Mouse (Mus musculus): ENCODE measurements around the gene Adamts20. TPM values are rescaled to one million over a fixed set of nuclear protein-coding genes. Genes with fewer than 3 reads are reported as not detected.

The Adamts20 gene
- polyA plus RNA-seq, 1 experiment from 2014 or later: 0.64 TPM

DNA sequence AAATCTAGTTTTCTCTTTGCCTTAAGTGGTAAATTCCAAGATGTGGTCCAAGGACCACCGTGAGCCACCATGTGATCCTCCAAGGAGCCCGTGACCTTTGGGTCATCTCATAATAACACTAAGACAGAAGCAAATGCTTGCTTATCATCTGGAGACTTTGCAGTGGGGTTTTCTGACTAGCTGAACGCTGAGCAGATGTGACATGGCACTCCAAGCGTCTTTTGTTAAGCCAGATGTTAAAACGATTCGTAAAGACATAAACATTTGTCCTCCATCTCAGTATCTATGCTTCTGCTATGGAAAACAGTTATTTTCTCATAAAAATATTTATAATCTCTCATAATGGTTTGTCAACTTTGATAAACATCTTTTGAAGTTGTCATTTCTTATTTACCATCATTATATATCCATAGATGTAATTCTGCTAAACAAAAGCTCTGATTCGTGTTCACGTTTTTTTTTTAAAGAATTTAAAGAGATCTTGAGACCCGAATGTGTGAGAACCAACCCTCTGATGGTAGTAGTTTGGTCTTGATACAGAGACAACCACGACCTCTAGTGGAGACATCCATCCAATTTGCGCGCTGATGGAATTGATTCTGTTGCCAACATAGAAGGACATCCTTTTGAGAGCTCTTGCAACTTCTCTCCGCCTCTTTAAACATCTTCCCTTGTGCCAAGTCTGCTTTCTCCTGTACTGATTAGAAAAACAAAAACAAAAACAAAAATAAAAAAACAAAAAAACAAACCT is 212.1 kb downstream of the Adamts20 start:
- H3K9ac ChIP-seq (ENCODE audit: low read length): no peak overlapping the region
- no peaks in the 10 kb centered on the region; the same call in 1 of the 2 replicates for H3K4me1 ChIP-seq (replicated peaks; ENCODE audit: control insufficient read depth, insufficient read depth)
- DNase-seq (ENCODE audit: low spot score) (no peak), ATAC-seq (ENCODE audit: low FRiP score, low TSS enrichment) (no peak)
- 47% methylated on average over 13 of the region's 13 CpGs for WGBS
- no peak overlapping the region for H3K27ac ChIP-seq (replicated peaks)
- no peaks in the 10 kb centered on the region for H3K36me3 ChIP-seq (ENCODE audit: control insufficient read depth, insufficient read depth, low read length)
- no peak overlapping the region for H3K4me3 ChIP-seq (ENCODE audit: low read depth, low read length)
- no peaks in the 10 kb centered on the region for H3K9me3 ChIP-seq (ENCODE audit: control insufficient read depth, low read length)
- no peak overlapping the region for H3K4me2 ChIP-seq (replicated peaks; ENCODE audit: low read depth)
- TF ChIP-seq CTCF (IDR thresholded peaks at IDR 0.05; ENCODE audit: low read depth) (peak; percentile 68), EP300 (optimal IDR thresholded peaks at IDR 0.05) (no peak)
- H3K27me3 ChIP-seq (ENCODE audit: control insufficient read depth, insufficient read depth, low read length): no peaks in the 10 kb centered on the region

DNA sequence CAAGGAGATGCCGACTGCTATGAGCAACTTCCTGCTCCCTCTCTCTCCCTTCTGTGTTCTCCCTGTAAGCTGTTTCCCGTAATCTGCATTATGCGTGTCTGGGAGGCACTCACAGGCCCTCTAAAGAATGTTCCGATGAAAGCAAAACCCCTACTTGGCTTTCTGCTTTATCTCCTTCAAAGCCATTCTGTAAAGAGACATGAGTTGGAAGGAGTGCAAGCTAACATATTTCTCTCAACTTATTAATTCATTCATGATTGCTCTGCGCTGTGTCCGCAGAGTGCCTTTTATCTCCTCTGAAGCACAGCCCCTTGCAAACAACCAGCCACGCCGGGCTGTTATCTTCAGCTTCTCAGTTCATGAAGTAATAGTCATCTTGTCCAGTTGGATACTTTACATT is 215.5 kb downstream of the Adamts20 start:
- Histone ChIP-seq H3K36me3 (ENCODE audit: control insufficient read depth, insufficient read depth, low read length) (no peaks in the 10 kb centered on the region), H3K4me2 (replicated peaks; ENCODE audit: low read depth) (0 out of 2 replicates have a peak overlapping the region, but pooled peaks have one; percentile 1), H3K27ac (replicated peaks) (peak overlapping the region; percentile 61), H3K9me3 (ENCODE audit: control insufficient read depth, low read length) (no peaks in the 10 kb centered on the region), H3K9ac (ENCODE audit: low read length) (no peak overlapping the region), H3K4me3 (ENCODE audit: low read depth, low read length) (no peak overlapping the region), H3K4me1 (replicated peaks; ENCODE audit: control insufficient read depth, insufficient read depth) (no peaks in the 10 kb centered on the region; the same call in 1 of the 2 replicates), H3K27me3 (ENCODE audit: control insufficient read depth, insufficient read depth, low read length) (no peaks in the 10 kb centered on the region)
- WGBS: 19% methylated on average over 8 of the region's 8 CpGs
- TF ChIP-seq EP300 (optimal IDR thresholded peaks at IDR 0.05) (no peak), CTCF (IDR thresholded peaks at IDR 0.05; ENCODE audit: low read depth) (no peak)
- ATAC-seq (ENCODE audit: low FRiP score, low TSS enrichment): peak; percentile 56; the same call in 1 of the 2 replicates
- no peak for DNase-seq (ENCODE audit: low spot score)

DNA sequence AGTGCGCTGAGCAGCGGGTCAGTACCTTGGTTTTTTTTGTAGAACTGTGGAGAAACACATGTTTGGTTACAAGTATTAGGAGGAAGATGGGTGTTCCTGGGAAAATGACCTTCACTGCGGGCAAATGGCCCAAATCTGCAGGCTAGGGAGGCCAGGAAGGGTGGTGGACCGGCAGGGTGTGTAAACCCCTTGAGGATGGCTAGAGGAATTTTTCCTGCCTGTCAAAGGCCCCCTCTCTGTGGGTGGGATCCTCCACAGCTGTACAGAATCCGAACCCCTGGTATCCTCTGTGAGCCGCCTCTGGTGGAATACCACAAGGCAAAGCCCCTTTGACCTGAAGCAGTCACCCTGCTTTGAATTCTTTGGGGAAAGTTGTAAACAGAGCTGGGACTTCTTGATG is 216.8 kb downstream of the Adamts20 start:
- Histone ChIP-seq H3K27ac (replicated peaks) (no peak overlapping the region), H3K4me2 (replicated peaks; ENCODE audit: low read depth) (no peak overlapping the region), H3K36me3 (ENCODE audit: control insufficient read depth, insufficient read depth, low read length) (no peaks in the 10 kb centered on the region), H3K27me3 (ENCODE audit: control insufficient read depth, insufficient read depth, low read length) (no peaks in the 10 kb centered on the region), H3K4me3 (ENCODE audit: low read depth, low read length) (no peak overlapping the region), H3K9me3 (ENCODE audit: control insufficient read depth, low read length) (no peaks in the 10 kb centered on the region), H3K9ac (ENCODE audit: low read length) (no peak overlapping the region), H3K4me1 (replicated peaks; ENCODE audit: control insufficient read depth, insufficient read depth) (no peaks in the 10 kb centered on the region; the same call in 1 of the 2 replicates)
- DNase-seq (ENCODE audit: low spot score) (no peak), ATAC-seq (ENCODE audit: low FRiP score, low TSS enrichment) (no peak)
- 49% methylated on average over 6 of the region's 6 CpGs for WGBS
- TF ChIP-seq CTCF (IDR thresholded peaks at IDR 0.05; ENCODE audit: low read depth) (no peak), EP300 (optimal IDR thresholded peaks at IDR 0.05) (no peak)

DNA sequence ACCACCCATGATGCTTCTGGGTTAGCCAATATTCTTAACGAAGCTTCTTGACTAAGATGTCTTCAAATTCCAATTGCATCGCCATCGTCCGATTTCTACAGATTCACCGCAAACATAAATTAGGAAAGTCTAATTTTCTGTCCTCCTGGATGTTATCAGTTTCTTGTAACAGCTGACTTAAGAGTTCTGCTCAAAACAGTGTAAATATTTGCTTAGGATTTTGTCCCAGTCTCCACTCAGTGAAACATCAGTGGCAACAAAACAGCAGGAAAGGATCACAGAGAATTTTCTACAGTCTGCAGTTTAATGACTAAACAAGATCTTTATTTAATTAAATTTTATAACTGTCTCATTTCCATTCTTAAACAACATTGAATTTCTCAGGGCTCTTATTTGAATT is 218.5 kb downstream of the Adamts20 start:
- H3K27ac ChIP-seq (replicated peaks): no peak overlapping the region
- TF ChIP-seq EP300 (optimal IDR thresholded peaks at IDR 0.05) (no peak), CTCF (IDR thresholded peaks at IDR 0.05; ENCODE audit: low read depth) (no peak)
- ATAC-seq (ENCODE audit: low FRiP score, low TSS enrichment) (no peak), DNase-seq (ENCODE audit: low spot score) (no peak)
- no peak overlapping the region for H3K4me3 ChIP-seq (ENCODE audit: low read depth, low read length)
- WGBS: 61% methylated on average over 5 of the region's 5 CpGs
- H3K27me3 ChIP-seq (ENCODE audit: control insufficient read depth, insufficient read depth, low read length): no peaks in the 10 kb centered on the region
- H3K9me3 ChIP-seq (ENCODE audit: control insufficient read depth, low read length): no peaks in the 10 kb centered on the region
- H3K36me3 ChIP-seq (ENCODE audit: control insufficient read depth, insufficient read depth, low read length): no peaks in the 10 kb centered on the region
- H3K9ac ChIP-seq (ENCODE audit: low read length): no peak overlapping the region
- H3K4me2 ChIP-seq (replicated peaks; ENCODE audit: low read depth): no peak overlapping the region
- H3K4me1 ChIP-seq (replicated peaks; ENCODE audit: control insufficient read depth, insufficient read depth): no peaks in the 10 kb centered on the region; the same call in 1 of the 2 replicates

DNA sequence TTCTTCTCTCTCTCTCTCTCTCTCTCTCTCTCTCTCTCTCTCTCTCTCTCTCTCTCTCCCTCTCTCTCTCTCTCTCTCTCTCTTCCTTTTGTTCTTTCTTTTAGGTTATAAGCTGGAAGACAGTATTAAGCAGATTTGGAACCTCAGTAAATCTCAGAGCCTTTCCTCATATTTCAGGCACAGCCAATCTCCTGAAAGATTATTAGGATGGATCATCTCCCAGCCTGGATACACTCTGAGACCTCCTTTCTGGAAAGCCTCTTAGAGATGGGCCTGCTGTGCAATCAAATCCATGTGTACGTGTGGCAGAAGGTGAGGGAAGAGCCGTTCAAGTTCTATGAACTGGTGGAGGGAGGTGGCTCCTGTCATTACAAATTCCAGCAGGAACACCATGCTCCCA is 220.9 kb downstream of the Adamts20 start:
- Histone ChIP-seq H3K27ac (replicated peaks) (no peak overlapping the region), H3K9me3 (ENCODE audit: control insufficient read depth, low read length) (no peaks in the 10 kb centered on the region), H3K4me2 (replicated peaks; ENCODE audit: low read depth) (no peak overlapping the region), H3K9ac (ENCODE audit: low read length) (no peak overlapping the region), H3K36me3 (ENCODE audit: control insufficient read depth, insufficient read depth, low read length) (no peaks in the 10 kb centered on the region), H3K4me1 (replicated peaks; ENCODE audit: control insufficient read depth, insufficient read depth) (no peaks in the 10 kb centered on the region; the same call in 1 of the 2 replicates), H3K4me3 (ENCODE audit: low read depth, low read length) (no peak overlapping the region), H3K27me3 (ENCODE audit: control insufficient read depth, insufficient read depth, low read length) (no peaks in the 10 kb centered on the region)
- ATAC-seq (ENCODE audit: low FRiP score, low TSS enrichment) (no peak), DNase-seq (ENCODE audit: low spot score) (no peak)
- no peak for TF ChIP-seq CTCF (IDR thresholded peaks at IDR 0.05; ENCODE audit: low read depth)
- no peak for TF ChIP-seq EP300 (optimal IDR thresholded peaks at IDR 0.05)
- 66% methylated on average over 2 of the region's 2 CpGs for WGBS

DNA sequence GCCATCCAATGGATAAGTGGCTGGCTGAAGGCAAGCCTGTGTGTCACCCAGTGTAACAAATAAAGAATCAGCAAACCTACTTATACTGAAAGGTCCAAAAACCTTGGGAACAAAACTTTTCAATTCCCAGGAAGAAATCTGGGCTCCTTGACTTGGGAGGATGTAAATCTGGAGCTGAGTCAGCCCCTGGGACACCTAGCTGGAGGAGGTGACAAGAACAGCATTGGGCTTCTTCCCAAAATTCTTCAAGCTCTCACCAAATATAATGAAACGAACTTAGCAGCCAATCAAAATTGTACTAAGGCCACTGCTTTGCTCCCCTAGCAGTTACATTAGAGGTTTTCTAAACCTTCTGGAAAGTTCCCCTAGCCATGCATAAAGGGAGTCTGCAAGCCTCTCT is 223.1 kb downstream of the Adamts20 start:
- Histone ChIP-seq H3K9me3 (ENCODE audit: control insufficient read depth, low read length) (no peaks in the 10 kb centered on the region), H3K27me3 (ENCODE audit: control insufficient read depth, insufficient read depth, low read length) (no peaks in the 10 kb centered on the region), H3K9ac (ENCODE audit: low read length) (no peak overlapping the region), H3K4me1 (replicated peaks; ENCODE audit: control insufficient read depth, insufficient read depth) (no peaks in the 10 kb centered on the region), H3K4me3 (ENCODE audit: low read depth, low read length) (no peak overlapping the region), H3K27ac (replicated peaks) (no peak overlapping the region), H3K36me3 (ENCODE audit: control insufficient read depth, insufficient read depth, low read length) (no peaks in the 10 kb centered on the region), H3K4me2 (replicated peaks; ENCODE audit: low read depth) (no peak overlapping the region)
- 77% methylated on average over 1 of the region's 1 CpGs for WGBS
- no peak for DNase-seq (ENCODE audit: low spot score)
- TF ChIP-seq CTCF (IDR thresholded peaks at IDR 0.05; ENCODE audit: low read depth) (no peak), EP300 (optimal IDR thresholded peaks at IDR 0.05) (no peak)
- ATAC-seq (ENCODE audit: low FRiP score, low TSS enrichment): no peak

All from stomach, postnatal 0 days (tissue).